Mouse (Mus musculus) stomach, postnatal 0 days (tissue): ENCODE results near the gene Wdr43.

Experiments
- CTCF ChIP-seq: IDR thresholded peaks from 2 replicates; pipeline ENCODE4 v1.5.1; 2016; ENCODE audit warnings: antibody characterized with exemption, low read depth, mild to moderate bottlenecking, moderate library complexity
- EP300 ChIP-seq: optimal IDR thresholded peaks from 2 replicates; pipeline ENCODE3; 2016; ENCODE audit warnings: antibody characterized with exemption

GRCm38 (mm10) chr17:71633350-71633749 is 17.7 kb downstream of the Wdr43 start:
- TF ChIP-seq CTCF (no peak), EP300 (no peak)
